Mouse (Mus musculus) fibroblast of lung, adult 2 months (primary cell): ENCODE measurements around the gene Kdm2b.

Source experiments
- DNase-seq: peaks from one replicate; pipeline ENCODE4 v3.0.0-alpha.2; 2011; ENCODE audit warnings: low read depth

The Kdm2b gene

GRCm38 (mm10) chr5:122849521-122850318 lies 139.9 kb downstream of the Kdm2b start, which contains the start of gene Rnf34:
TSS of gene Rnf34 (plus strand) at chr5:122850048.
- DNase-seq: peak; percentile 88

- no peak for DNase-seq
These were observed 145.8 kb downstream of the Kdm2b start for GRCm38 (mm10) chr5:122843799-122844198.

- no peak for DNase-seq
These were observed 148.5 kb downstream of the Kdm2b start for GRCm38 (mm10) chr5:122841126-122841525.

- no peak for DNase-seq
These were observed 156.6 kb downstream of the Kdm2b start for GRCm38 (mm10) chr5:122832996-122833395.

- no peak for DNase-seq
These were observed 157.1 kb downstream of the Kdm2b start for GRCm38 (mm10) chr5:122832536-122832935.

GRCm38 (mm10) chr5:122825099-122825498 lies 164.5 kb downstream of the Kdm2b start:
- no peak for DNase-seq

GRCm38 (mm10) chr5:122824450-122824849 lies 165.2 kb downstream of the Kdm2b start:
- DNase-seq: no peak

GRCm38 (mm10) chr5:122823976-122824375 lies 165.6 kb downstream of the Kdm2b start:
- DNase-seq: no peak

- no peak for DNase-seq
These were observed 167.2 kb downstream of the Kdm2b start for GRCm38 (mm10) chr5:122822441-122822840.

GRCm38 (mm10) chr5:122821524-122821885 lies 168.1 kb downstream of the Kdm2b start:
- DNase-seq: no peak

- peak; percentile 90 for DNase-seq
These were observed 168.7 kb downstream of the Kdm2b start, which contains the start of gene Anapc5 for GRCm38 (mm10) chr5:122820777-122821523. TSS of gene Anapc5 (minus strand) at chr5:122821339.
